Mouse (Mus musculus) heart, postnatal 36 days (tissue): ENCODE measurements around the gene Gkn2. TPM values are rescaled to one million over a fixed set of nuclear protein-coding genes. Genes with fewer than 3 reads are reported as not detected.

Experiments
- DNase-seq, 2 experiments: peaks; one replicate each; pipeline ENCODE4 v3.0.0; 2021 to 2022
- intact Hi-C: fragments of 180-260 bp; cut with DNase I; formaldehyde crosslinking; loops from one replicate; pipeline ENCODE4 v1.15.1; 2025
- total RNA-seq, 2 experiments: library from RNA; stranded (reverse); gene quantifications; 2 replicates each; pipeline ENCODE4 v1.2.3; 2021

The Gkn2 gene
- total RNA-seq, 2 experiments from 2014 or later: not detected

DNA sequence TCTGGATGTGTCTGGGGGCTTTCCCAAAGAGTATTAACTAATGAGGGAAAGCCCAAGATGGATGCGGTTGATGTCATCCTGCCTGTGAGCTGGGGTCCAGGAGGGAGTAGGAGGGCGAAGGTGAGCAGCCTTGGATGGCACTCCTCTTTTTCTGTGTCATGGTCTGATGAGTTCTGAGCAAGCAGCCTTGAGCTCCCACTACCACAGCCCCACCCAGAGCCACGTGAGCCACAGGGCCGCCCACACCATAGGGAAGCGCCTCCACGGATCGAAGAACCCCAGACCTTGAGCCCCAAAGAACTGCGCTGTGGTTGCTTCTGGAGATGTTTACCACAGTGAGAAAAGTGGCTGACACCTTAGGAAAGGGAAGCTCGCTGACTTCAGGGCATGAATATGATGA is 21.6 kb downstream of the Gkn2 start:
- DNase-seq: no peak
- intact Hi-C loops: loop anchor here (5.0 kb wide), 2 partner anchors 128 to 278 kb away; partner anchors contain the start of gene Aplf

- intact Hi-C loops: loop anchor here (5.0 kb wide), 2 partner anchors 123 to 273 kb away; partner anchors contain the start of gene Aplf
- peak; percentile 70 to 84 for DNase-seq
Observed at GRCm38 (mm10) chr6:87399137-87399536, 26.0 kb downstream of the Gkn2 start.

GRCm38 (mm10) chr6:87399886-87400566 is 26.9 kb downstream of the Gkn2 start:
- intact Hi-C loops: loop anchor here (5.0 kb wide), 2 partner anchors 122 to 272 kb away; partner anchors contain the start of gene Aplf
- no peak for DNase-seq

DNA sequence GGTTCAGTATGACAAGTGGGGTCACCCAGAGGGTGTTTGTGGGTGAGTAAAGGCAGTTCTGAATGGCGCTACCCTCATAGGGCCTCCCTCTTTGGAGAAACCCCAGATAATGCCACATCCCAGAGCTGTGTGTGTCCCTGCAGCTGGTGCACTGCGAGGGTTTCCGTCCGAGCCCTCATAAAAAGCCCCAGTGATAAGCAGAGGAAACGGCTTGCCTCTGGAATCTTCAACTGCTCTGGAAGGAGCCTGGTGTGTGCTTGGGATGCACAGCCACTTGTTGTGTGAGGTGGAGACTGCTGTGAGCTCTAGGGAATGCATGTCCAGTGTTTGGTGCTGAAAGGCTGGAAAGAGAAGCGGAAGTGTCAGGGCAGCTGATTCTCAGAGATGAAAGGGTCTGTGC is 28.3 kb downstream of the Gkn2 start:
- DNase-seq: no peak
- intact Hi-C loops: no loop called here

DNA sequence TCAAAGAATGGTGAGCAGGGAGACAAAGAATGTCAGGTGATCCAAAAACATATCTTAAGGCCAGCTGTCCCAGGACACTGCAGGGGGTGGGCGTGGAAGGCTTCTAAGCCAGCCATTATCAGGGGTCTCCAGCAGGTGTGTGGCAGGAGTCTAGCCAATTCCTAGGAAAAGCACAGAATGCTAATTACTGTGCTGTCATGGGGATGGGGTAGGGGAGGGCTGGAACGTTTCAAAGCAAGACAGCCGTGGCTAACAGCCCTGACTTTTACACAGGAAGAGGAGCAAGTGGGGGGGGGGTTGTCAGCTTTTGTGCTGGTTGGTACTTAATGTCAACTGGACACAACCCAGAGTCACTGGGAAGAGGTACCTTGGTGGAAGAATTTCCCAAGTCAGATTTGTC is 38.9 kb downstream of the Gkn2 start:
- DNase-seq: no peak
- intact Hi-C loops: no loop called here

DNA sequence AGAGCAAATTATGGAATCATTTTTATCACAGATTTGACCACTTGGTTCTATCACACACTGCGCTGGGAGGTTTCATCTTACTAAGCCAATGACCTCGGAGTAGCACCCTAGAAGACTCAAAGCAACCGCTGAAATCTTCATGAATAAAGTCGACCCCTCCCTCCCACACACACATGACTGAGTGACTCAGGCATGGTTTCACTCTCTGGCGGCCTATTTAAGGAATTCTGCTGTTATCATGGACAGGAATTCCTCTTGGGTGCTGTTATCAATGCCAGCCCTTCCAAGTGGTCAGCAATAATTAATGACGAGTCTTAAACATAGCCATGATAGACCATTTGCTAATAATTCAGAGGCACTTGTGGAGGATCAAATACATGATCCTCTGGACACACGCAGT is 49.1 kb downstream of the Gkn2 start:
- intact Hi-C loops: no loop called here
- DNase-seq: no peak

GRCm38 (mm10) chr6:87424037-87424816 is 51.1 kb downstream of the Gkn2 start:
- intact Hi-C loops: no loop called here
- DNase-seq: peak; percentile 22 to 41

- DNase-seq: no peak
- intact Hi-C loops: no loop called here
Observed at GRCm38 (mm10) chr6:87426954-87427353, 53.8 kb downstream of the Gkn2 start.

- intact Hi-C loops: no loop called here
- DNase-seq: no peak
Observed at GRCm38 (mm10) chr6:87427616-87428015, 54.5 kb downstream of the Gkn2 start.

GRCm38 (mm10) chr6:87428487-87429044 is 55.4 kb downstream of the Gkn2 start, which contains the start of gene Bmp10:
TSS of gene Bmp10 (plus strand) at chr6:87428994.
- intact Hi-C loops: no loop called here
- DNase-seq: no peak

Other genes starting within 250 kb of the Gkn2 start
- gene Antxr1, start 37.5 kb upstream of the Gkn2 start, total RNA-seq: 1 to 10 TPM; 9.3 to 9.5 TPM
- gene Gkn1, start 22.4 kb upstream of the Gkn2 start, total RNA-seq: not detected
- 1 to 10 TPM in 1 of 2 experiments, under 1 TPM in 1; 0.84 to 2.2 TPM for gene Gkn3, start 15.6 kb downstream of the Gkn2 start, total RNA-seq
- gene Bmp10, start 55.6 kb downstream of the Gkn2 start, total RNA-seq: 10 to 100 TPM; 26.3 to 39.5 TPM
- 1 to 10 TPM; 3.0 to 3.7 TPM for gene Arhgap25, start 159.9 kb downstream of the Gkn2 start, total RNA-seq
- under 1 TPM; 0.43 to 0.50 TPM for gene Prokr1, start 217.4 kb downstream of the Gkn2 start, total RNA-seq